Mouse (Mus musculus) T-helper 17 cell (primary cell): ENCODE measurements at regions not wholly inside any gene's neighbourhood (a gene's known extent, or its start where the extent isn't known, plus 50 kb on each side); places are given as distances from the start of the nearest gene placed in this dataset.

Source experiments
- in situ Hi-C, 2 experiments: fragments of 300-600 bp; cut with MboI, MseI; formaldehyde crosslinking; loops; 1 replicate in 1 of 2; 2 replicates in 1 of 2; pipeline ENCODE4 v1.15.1; 2025; ENCODE audit warnings: high pct_unique_total_duplicates in 2 of 2

- in situ Hi-C loops: loop anchor here in 1 of 2 experiments (25.0 kb wide), 1 partner anchor 1615 kb away; no protein-coding TSS in a partner anchor
Measured at GRCm38 (mm10) chr12:96922752-96923151, 1230.7 kb downstream of the Flrt2 start.
